Mouse (Mus musculus) lung, postnatal 14 days (tissue): ENCODE data around the gene Glce.
A peak's percentile ranks its signal among the peaks of the same experiment; 100 is the strongest.

ENCODE experiments used
- DNase-seq: peaks from one replicate; pipeline ENCODE4 v3.0.0; 2021

Gene Glce

GRCm38 (mm10) chr9:62025056-62025455 is 97.4 kb downstream of the Glce start:
- no peak for DNase-seq

GRCm38 (mm10) chr9:62023879-62024278 is 98.6 kb downstream of the Glce start:
- no peak for DNase-seq

- no peak for DNase-seq
Observed at GRCm38 (mm10) chr9:62022961-62023680, 99.3 kb downstream of the Glce start.

- DNase-seq, result no peak
Observed at GRCm38 (mm10) chr9:62021583-62022120, 100.8 kb downstream of the Glce start.

- DNase-seq, result no peak
Observed at GRCm38 (mm10) chr9:62020259-62020658, 102.2 kb downstream of the Glce start.

GRCm38 (mm10) chr9:62018229-62019093 is 104.0 kb downstream of the Glce start:
- peak; percentile 8 for DNase-seq

- no peak for DNase-seq
Observed at GRCm38 (mm10) chr9:62017329-62017728, 105.1 kb downstream of the Glce start.

- peak; percentile 21 for DNase-seq
Observed at GRCm38 (mm10) chr9:62015504-62015903, 107.0 kb downstream of the Glce start.

GRCm38 (mm10) chr9:62013316-62014097 is 108.9 kb downstream of the Glce start:
- peak; percentile 9 for DNase-seq

GRCm38 (mm10) chr9:62008360-62008759 is 114.1 kb downstream of the Glce start:
- no peak for DNase-seq
